Mouse (Mus musculus) liver, embryonic 16.5 days (tissue): ENCODE results near the gene Hepacam. TPM values are rescaled to one million over a fixed set of nuclear protein-coding genes. Genes with fewer than 3 reads are reported as not detected.

Experiments
- ATAC-seq: fragments of 200-750 bp; cut with Nextera tagmentation; 2 replicates; pipeline ENCODE4 v1.8.0; 2017; ENCODE audit warnings: low read depth, mild to moderate bottlenecking, moderate number of reproducible peaks, moderate library complexity
- H3K27ac ChIP-seq: fragments of 300-500 bp; sonication (generic); 2 replicates; pipeline ENCODE4 v1.5.1; 2014; ENCODE audit warnings: mild to moderate bottlenecking, low read length
- H3K27me3 ChIP-seq: fragments of 300-500 bp; sonication (generic); 2 replicates; pipeline ENCODE4 v1.6.1; 2014; ENCODE audit warnings: low read depth, low read length, mixed read lengths; ENCODE audit not compliant: control insufficient read depth, insufficient read depth
- H3K36me3 ChIP-seq: fragments of 300-500 bp; sonication (generic); 2 replicates; pipeline ENCODE4 v1.6.1; 2014; ENCODE audit warnings: mild to moderate bottlenecking; ENCODE audit not compliant: control insufficient read depth, insufficient read depth
- H3K4me1 ChIP-seq: fragments of 300-500 bp; sonication (generic); 2 replicates; pipeline ENCODE4 v1.6.1; 2014; ENCODE audit warnings: low read depth, low read length, mixed read lengths; ENCODE audit not compliant: control insufficient read depth
- H3K4me2 ChIP-seq: fragments of 300-500 bp; sonication (generic); 2 replicates; pipeline ENCODE4 v1.6.1; 2014; ENCODE audit warnings: low read depth, low read length, mixed read lengths
- H3K4me3 ChIP-seq: fragments of 300-500 bp; sonication (generic); 2 replicates; pipeline ENCODE4 v1.5.1; 2014; ENCODE audit warnings: low read depth, mild to moderate bottlenecking, low read length
- H3K9ac ChIP-seq: fragments of 300-500 bp; sonication (generic); 2 replicates; pipeline ENCODE4 v1.6.1; 2014; ENCODE audit warnings: low read depth, low read length
- H3K9me3 ChIP-seq: fragments of 300-500 bp; sonication (generic); replicated peaks from 2 replicates; pipeline ENCODE4 v1.6.1; 2016; ENCODE audit warnings: low read length; ENCODE audit not compliant: control insufficient read depth
- WGBS: fragments of 180-500 bp; shearing (Covaris S2); extraction: QIAGEN DNeasy Blood & Tissue Kit; methylation state at CpG from one replicate; pipeline ENCODE4 v1.1.7; 2014; ENCODE audit not compliant: insufficient replicate concordance; 5-methylcytosine and 5-hydroxymethylcytosine counted together
- polyA plus RNA-seq: library from polyadenylated mRNA; unstranded; fragments of >200 nt; fragmentation: Nextera tagmentation; extraction: Ambion mirVana; gene quantifications from 2 replicates; pipeline ENCODE4 v1.2.1, GENCODE M21; 2015

Hepacam gene
- polyA plus RNA-seq, 1 experiment from 2014 or later = not detected

GRCm38 (mm10) chr9:37358713-37359330 lies 8.3 kb upstream of the Hepacam start:
- ATAC-seq = no peak

DNA sequence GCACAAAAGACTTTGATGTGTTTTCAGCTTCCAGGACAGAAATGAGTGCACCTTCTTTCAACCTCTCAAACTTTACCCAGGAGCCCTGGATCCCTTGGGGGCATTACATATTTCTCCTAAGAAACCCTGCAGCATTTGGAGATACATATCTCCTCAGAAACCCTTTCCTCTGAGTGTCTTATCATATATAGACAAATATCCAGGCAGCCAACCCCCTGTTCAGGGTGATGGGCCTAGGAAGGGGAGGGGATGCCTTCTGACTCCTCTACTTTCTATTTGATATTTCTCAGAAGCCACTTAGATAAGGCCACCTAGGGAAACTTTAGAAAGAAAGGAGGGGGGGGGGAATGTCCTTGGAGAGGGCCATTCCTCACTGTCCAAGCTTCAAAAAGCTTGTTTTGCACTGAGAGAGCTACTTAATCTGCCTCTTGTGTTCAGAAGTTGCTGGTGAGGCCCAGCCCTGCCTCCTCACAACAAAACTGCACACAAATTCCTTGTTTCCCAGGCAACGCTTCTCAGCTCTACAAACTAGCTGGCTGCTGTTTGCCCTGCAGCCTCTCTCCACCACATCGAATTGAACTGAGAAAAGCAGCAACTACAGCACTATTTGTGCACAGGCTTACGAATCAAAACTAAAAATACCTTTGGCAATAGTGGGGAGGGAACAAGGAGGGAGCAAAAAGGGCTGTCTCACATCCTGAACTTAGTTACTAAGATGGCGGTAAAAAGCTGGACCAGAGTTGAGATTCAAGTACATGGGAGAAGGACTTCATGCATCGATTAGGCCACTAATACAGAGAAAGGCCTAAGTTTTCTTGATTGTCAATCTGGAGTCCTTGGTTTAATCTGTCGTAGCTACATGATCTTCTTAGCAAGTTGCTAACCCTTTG lies 7.6 kb upstream of the Hepacam start:
- no peak for ATAC-seq
- H3K27me3 ChIP-seq = no peaks in the 10 kb centered on the region
- no peak overlapping the region for H3K9ac ChIP-seq
- H3K27ac ChIP-seq = no peak overlapping the region
- no peak overlapping the region for H3K4me2 ChIP-seq
- 57% methylated on average over 6 of the region's 6 CpGs for WGBS
- no peak overlapping the region for H3K4me3 ChIP-seq
- no peaks in the 10 kb centered on the region for H3K36me3 ChIP-seq
- H3K4me1 ChIP-seq = no peaks in the 10 kb centered on the region; the same call in 1 of the 2 replicates
- no peaks in the 10 kb centered on the region for H3K9me3 ChIP-seq

More at GRCm38 (mm10) chr9:37358713-37359330, 8.3 kb upstream of the Hepacam start:
- H3K4me1 ChIP-seq = no peaks in the 10 kb centered on the region; the same call in 1 of the 2 replicates
- 61% methylated on average over 7 of the region's 7 CpGs for WGBS
- H3K4me2 ChIP-seq = no peak overlapping the region
- no peaks in the 10 kb centered on the region for H3K27me3 ChIP-seq
- H3K27ac ChIP-seq = no peak overlapping the region
- H3K4me3 ChIP-seq = no peak overlapping the region
- no peaks in the 10 kb centered on the region for H3K36me3 ChIP-seq
- H3K9me3 ChIP-seq = no peaks in the 10 kb centered on the region
- H3K9ac ChIP-seq = no peak overlapping the region

- Histone ChIP-seq H3K4me2 (no peak overlapping the region), H3K27ac (no peak overlapping the region), H3K4me1 (no peaks in the 10 kb centered on the region; the same call in 1 of the 2 replicates), H3K9ac (no peak overlapping the region), H3K9me3 (no peaks in the 10 kb centered on the region), H3K27me3 (no peaks in the 10 kb centered on the region), H3K4me3 (no peak overlapping the region), H3K36me3 (no peaks in the 10 kb centered on the region)
- ATAC-seq = no peak
Observed at GRCm38 (mm10) chr9:37362084-37362483, 5.1 kb upstream of the Hepacam start.

GRCm38 (mm10) chr9:37362881-37363280 lies 4.3 kb upstream of the Hepacam start:
- Histone ChIP-seq H3K4me1 (no peaks in the 10 kb centered on the region; the same call in 1 of the 2 replicates), H3K36me3 (no peaks in the 10 kb centered on the region), H3K27ac (no peak overlapping the region), H3K4me3 (no peak overlapping the region), H3K9ac (no peak overlapping the region), H3K27me3 (no peaks in the 10 kb centered on the region), H3K9me3 (no peaks in the 10 kb centered on the region), H3K4me2 (no peak overlapping the region)
- 35% methylated on average over 1 of the region's 1 CpGs for WGBS
- ATAC-seq = no peak

- no peaks in the 10 kb centered on the region for H3K9me3 ChIP-seq
- H3K4me1 ChIP-seq = no peaks in the 10 kb centered on the region; the same call in 1 of the 2 replicates
- H3K9ac ChIP-seq = no peak overlapping the region
- H3K27me3 ChIP-seq = no peaks in the 10 kb centered on the region
- no peak overlapping the region for H3K4me2 ChIP-seq
- no peak overlapping the region for H3K4me3 ChIP-seq
- no peak for ATAC-seq
- no peaks in the 10 kb centered on the region for H3K36me3 ChIP-seq
- 50% methylated on average over 3 of the region's 3 CpGs for WGBS
- no peak overlapping the region for H3K27ac ChIP-seq
Observed at GRCm38 (mm10) chr9:37363551-37363950, 3.6 kb upstream of the Hepacam start.

GRCm38 (mm10) chr9:37364392-37364791 lies 2.8 kb upstream of the Hepacam start:
- Histone ChIP-seq H3K27me3 (no peaks in the 10 kb centered on the region), H3K4me3 (no peak overlapping the region), H3K9ac (no peak overlapping the region), H3K36me3 (no peaks in the 10 kb centered on the region), H3K27ac (no peak overlapping the region), H3K4me2 (no peak overlapping the region), H3K4me1 (no peaks in the 10 kb centered on the region), H3K9me3 (no peaks in the 10 kb centered on the region)
- no peak for ATAC-seq
- WGBS = 52% methylated on average over 3 of the region's 3 CpGs

DNA sequence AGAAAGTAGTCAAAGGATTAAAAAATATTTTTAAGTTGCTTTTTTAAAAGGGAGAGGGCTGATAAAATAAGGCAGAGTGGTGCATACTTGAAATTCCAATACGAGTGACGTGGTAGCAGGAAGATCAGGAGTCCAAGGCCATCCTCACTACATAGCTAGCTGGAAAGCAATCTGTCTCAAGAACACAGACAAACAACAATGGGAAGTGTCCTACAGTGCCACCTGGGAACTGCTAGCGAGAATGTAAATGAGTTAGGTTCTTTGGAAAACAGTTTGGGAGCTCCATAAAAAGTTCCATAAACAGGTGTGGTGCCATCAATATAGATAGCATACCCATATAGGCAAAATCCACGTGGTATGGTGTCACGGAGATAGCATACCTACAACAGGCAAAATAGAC lies 1.4 kb upstream of the Hepacam start:
- Histone ChIP-seq H3K4me1 (no peaks in the 10 kb centered on the region), H3K27me3 (no peaks in the 10 kb centered on the region), H3K4me3 (no peak overlapping the region), H3K9ac (no peak overlapping the region), H3K27ac (no peak overlapping the region), H3K36me3 (no peaks in the 10 kb centered on the region), H3K4me2 (no peak overlapping the region), H3K9me3 (no peaks in the 10 kb centered on the region)
- ATAC-seq = no peak
- 50% methylated on average over 5 of the region's 5 CpGs for WGBS

DNA sequence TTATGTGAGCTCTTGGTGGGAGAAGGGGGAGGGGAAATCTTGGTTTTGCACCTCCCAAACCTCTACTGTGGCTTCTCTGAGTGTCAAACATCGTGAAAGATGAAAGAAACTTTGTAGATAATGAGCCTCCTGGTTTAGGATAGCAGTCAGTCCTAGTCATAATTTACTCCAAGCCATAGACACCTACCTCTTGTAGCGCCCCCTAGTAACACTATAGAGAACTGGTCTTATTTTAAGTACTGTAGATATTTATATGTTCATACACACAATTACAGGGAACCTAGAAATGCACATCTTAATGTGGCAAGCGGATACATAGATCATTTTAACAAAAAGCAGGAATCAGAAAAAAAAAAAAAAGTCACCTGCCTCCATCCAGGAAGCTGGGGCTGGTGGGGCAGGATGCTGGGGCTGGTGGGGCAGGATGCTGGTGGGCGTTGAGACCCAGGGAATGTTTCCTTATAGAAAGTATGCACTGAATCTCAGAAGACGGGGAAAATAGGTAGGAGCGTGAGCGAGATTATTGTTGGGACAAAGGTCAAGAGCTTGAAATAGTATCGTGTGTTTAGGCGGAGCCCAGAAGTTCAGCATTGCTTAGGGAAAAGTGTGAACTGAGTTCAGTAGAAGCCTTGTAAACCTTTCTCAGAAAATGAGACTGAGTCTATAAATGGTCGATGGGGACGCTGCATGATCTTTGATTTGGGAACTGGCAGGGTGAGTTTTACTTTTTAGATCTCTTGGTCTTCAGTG lies 1.1 kb downstream of the Hepacam start:
- Histone ChIP-seq H3K36me3 (no peaks in the 10 kb centered on the region), H3K4me3 (no peak overlapping the region), H3K9ac (no peak overlapping the region), H3K4me2 (no peak overlapping the region), H3K27me3 (no peaks in the 10 kb centered on the region), H3K27ac (no peak overlapping the region), H3K9me3 (no peaks in the 10 kb centered on the region), H3K4me1 (no peaks in the 10 kb centered on the region)
- ATAC-seq = no peak
- WGBS = 66% methylated on average over 11 of the region's 11 CpGs
